Mouse (Mus musculus) E14TG2a.4 (cell line): ENCODE results near the gene Adgrv1.
A peak's percentile ranks its signal among the peaks of the same experiment; 100 is the strongest.
"Not testable (repeated sequence)": the region's sequence is repeated elsewhere in the genome, so short reads cannot be mapped to it uniquely, and the experiment has no call there.

Source experiments
- H3K27me3 ChIP-seq: 2 replicates; pipeline ENCODE4 v1.6.1; 2014; ENCODE audit warnings: low read length, control low read depth; ENCODE audit not compliant: insufficient read depth
- H3K36me3 ChIP-seq: 2 replicates; pipeline ENCODE4 v1.6.1; 2014; ENCODE audit warnings: low read length, control low read depth; ENCODE audit not compliant: insufficient read depth
- H3K4me1 ChIP-seq: replicated peaks from 2 replicates; pipeline ENCODE4 v1.6.1; 2014; ENCODE audit warnings: low read depth, low read length, control low read depth
- H3K4me3 ChIP-seq: replicated peaks from 2 replicates; pipeline ENCODE4 v1.5.1; 2014; ENCODE audit warnings: mild to moderate bottlenecking, low read length
- H3K9me3 ChIP-seq: 2 replicates; pipeline ENCODE4 v1.6.1; 2014; ENCODE audit warnings: low read length, control low read depth
- CTCF ChIP-seq: conservative IDR thresholded peaks from 2 replicates; pipeline ENCODE4 v1.5.1; 2014; ENCODE audit warnings: low read length
- NANOG ChIP-seq: IDR thresholded peaks from 2 replicates; pipeline ENCODE4 v1.6.1; 2014; ENCODE audit warnings: borderline replicate concordance, low read length, mixed read lengths
- POU5F1 ChIP-seq: IDR thresholded peaks from 2 replicates; pipeline ENCODE4 v1.6.1; 2014; ENCODE audit warnings: low read length, borderline replicate concordance

Gene Adgrv1

GRCm38 (mm10) chr13:81656091-81656850 lies 23.3 kb upstream of the Adgrv1 start:
- H3K36me3 ChIP-seq, result 0 out of 2 replicates have a peak, but pooled peaks cover 7% of the 10 kb centered on the region
- no peak for TF ChIP-seq CTCF
- no peak for TF ChIP-seq NANOG
- no peak for TF ChIP-seq POU5F1

GRCm38 (mm10) chr13:81650382-81650781 lies 17.4 kb upstream of the Adgrv1 start:
- H3K27me3 ChIP-seq, H3K4me1 ChIP-seq, H3K4me3 ChIP-seq, H3K36me3 ChIP-seq, H3K9me3 ChIP-seq: not testable (repeated sequence)

More at GRCm38 (mm10) chr13:81656091-81656850, 23.3 kb upstream of the Adgrv1 start:
- Histone ChIP-seq H3K4me1 (peaks cover 35% of the 10 kb centered on the region), H3K4me3 (peak overlapping the region; percentile 89), H3K27me3 (no peaks in the 10 kb centered on the region), H3K9me3 (peaks cover 5% of the 10 kb centered on the region; the same call in 1 of the 2 replicates)

DNA sequence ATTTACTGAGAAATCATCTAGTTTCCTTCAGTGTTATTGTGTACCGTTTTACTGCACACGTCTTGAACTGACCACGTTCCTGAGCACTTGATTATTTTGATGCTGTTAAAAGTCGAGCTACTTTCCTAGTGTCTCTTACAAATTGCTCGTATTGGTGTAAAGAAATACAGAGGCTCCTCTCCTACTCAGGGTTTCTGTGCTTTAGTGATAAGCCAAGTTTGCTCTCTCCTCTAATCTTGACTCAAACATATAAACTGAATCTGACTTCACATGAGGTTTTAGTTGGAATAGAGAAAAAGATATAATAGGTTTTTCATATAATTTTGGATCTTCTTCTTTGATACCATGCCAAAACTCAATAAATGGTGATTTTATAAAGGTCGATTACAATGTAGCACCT lies 13.4 kb upstream of the Adgrv1 start:
- Histone ChIP-seq H3K27me3 (no peaks in the 10 kb centered on the region), H3K4me1 (peaks cover 27% of the 10 kb centered on the region), H3K4me3 (no peak overlapping the region), H3K9me3 (no peaks in the 10 kb centered on the region), H3K36me3 (no peaks in the 10 kb centered on the region)
- no peak for TF ChIP-seq CTCF

DNA sequence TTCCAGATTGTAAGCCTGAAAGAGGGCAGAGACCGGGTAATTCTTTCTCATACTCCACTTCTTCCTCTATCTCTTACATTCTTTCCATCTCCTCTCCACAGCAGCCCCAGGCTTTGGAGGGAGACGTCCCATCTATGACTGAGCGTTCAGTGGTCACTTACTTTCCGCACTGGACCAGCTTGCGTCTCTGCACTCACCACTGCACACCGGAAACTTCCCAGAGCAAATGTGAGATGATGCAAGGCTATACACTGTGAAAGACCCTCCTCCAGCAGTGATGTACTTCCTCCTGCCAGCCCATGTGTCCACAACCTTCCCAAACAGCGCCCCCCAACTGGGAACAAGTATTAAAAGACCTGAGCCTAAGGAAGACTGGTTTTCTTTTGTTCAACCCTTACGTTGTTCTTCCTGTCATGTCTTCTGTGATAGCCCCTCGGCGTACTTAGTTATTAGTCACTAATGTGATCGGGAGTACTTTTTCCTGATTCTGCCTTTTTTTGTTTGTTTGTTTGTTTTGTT lies 11.2 kb upstream of the Adgrv1 start:
- H3K9me3 ChIP-seq, result no peaks in the 10 kb centered on the region
- no peak for TF ChIP-seq POU5F1
- peak; percentile 17; the same call in 1 of the 2 replicates for TF ChIP-seq CTCF
- no peaks in the 10 kb centered on the region for H3K27me3 ChIP-seq
- H3K4me3 ChIP-seq, result peak overlapping the region; percentile 80
- H3K4me1 ChIP-seq, result peaks cover 43% of the 10 kb centered on the region
- no peaks in the 10 kb centered on the region for H3K36me3 ChIP-seq

GRCm38 (mm10) chr13:81642491-81643149 lies 9.7 kb upstream of the Adgrv1 start:
- TF ChIP-seq POU5F1 (no peak), NANOG (no peak), CTCF (no peak)
- no peaks in the 10 kb centered on the region for H3K9me3 ChIP-seq
- no peak overlapping the region for H3K4me3 ChIP-seq

GRCm38 (mm10) chr13:81641289-81642045 lies 8.5 kb upstream of the Adgrv1 start:
- TF ChIP-seq NANOG (no peak), CTCF (peak; percentile 89), POU5F1 (no peak)
- Histone ChIP-seq H3K4me1 (peaks cover 49% of the 10 kb centered on the region), H3K9me3 (no peaks in the 10 kb centered on the region), H3K27me3 (no peaks in the 10 kb centered on the region), H3K4me3 (no peak overlapping the region), H3K36me3 (peaks cover 15% of the 10 kb centered on the region; the same call in 1 of the 2 replicates)

More at GRCm38 (mm10) chr13:81642491-81643149, 9.7 kb upstream of the Adgrv1 start:
- H3K36me3 ChIP-seq, result peaks cover 4% of the 10 kb centered on the region; the same call in 1 of the 2 replicates
- peaks cover 48% of the 10 kb centered on the region for H3K4me1 ChIP-seq
- no peaks in the 10 kb centered on the region for H3K27me3 ChIP-seq

DNA sequence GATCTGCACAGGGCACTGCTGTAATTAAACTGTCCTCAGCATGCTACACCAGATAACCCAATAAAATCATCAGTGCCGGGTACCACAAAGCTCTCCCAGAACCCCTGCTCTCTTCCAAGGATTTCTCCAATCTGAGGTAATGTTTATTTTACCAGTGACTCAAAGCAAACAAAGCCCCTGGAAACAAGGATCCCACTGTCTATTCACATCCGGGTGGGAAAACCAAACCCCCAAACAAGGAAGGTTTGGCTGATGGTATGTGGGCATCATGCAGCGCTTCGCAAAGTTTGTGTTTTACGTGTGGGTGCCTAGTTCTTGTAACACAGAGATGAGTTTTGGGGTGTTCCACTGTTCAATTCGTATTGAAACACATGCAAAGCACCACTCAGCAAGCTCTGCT lies 7.9 kb upstream of the Adgrv1 start:
- Histone ChIP-seq H3K36me3 (peaks cover 19% of the 10 kb centered on the region; the same call in 1 of the 2 replicates), H3K9me3 (no peaks in the 10 kb centered on the region), H3K4me3 (no peak overlapping the region), H3K27me3 (no peaks in the 10 kb centered on the region), H3K4me1 (peaks cover 49% of the 10 kb centered on the region)
- TF ChIP-seq CTCF (no peak), POU5F1 (no peak), NANOG (no peak)

- Histone ChIP-seq H3K4me3 (no peak overlapping the region), H3K27me3 (no peaks in the 10 kb centered on the region), H3K4me1 (peaks cover 48% of the 10 kb centered on the region), H3K36me3 (peaks cover 24% of the 10 kb centered on the region; the same call in 1 of the 2 replicates), H3K9me3 (no peaks in the 10 kb centered on the region)
- no peak for TF ChIP-seq POU5F1
Measured at GRCm38 (mm10) chr13:81639624-81640023, 6.7 kb upstream of the Adgrv1 start.
